Mouse (Mus musculus) CD8-positive naive resting alpha-beta T cell, adult 2 months (primary cell): ENCODE measurements around the gene Slc25a45.

Experiments used
- DNase-seq, 2 experiments: peaks; one replicate each; pipeline ENCODE4 v3.0.0; 2022; ENCODE audit warnings: low read depth in 2 of 2, low spot score in 2 of 2

Gene Slc25a45

DNA sequence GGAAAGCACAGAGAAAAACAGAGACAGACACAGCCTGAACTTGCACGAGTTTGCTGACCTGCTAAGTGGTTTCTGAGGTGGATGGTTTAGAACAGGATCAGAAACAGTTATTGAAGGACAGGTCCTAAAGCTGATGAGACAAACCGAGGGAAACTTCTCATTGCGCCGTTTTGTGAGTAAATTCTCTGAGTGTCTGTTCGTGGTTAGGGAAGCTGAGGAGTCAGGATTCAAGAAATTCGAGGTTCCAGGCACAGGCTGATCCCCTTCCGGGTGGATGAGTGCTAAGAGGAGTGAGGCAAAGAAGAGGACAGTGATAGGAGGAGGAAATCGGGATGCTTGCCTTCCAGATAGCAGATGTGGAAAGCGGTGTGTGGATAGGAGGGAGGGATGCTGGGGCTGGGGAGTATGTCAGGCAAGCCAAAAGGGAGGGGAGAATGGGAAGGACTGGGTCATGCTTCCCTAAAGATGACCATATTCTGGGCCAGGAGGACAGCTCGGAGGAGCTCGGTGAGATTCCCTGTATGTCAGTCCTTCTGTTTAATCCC is 47.8 kb downstream of the Slc25a45 start:
- DNase-seq = no peak

DNA sequence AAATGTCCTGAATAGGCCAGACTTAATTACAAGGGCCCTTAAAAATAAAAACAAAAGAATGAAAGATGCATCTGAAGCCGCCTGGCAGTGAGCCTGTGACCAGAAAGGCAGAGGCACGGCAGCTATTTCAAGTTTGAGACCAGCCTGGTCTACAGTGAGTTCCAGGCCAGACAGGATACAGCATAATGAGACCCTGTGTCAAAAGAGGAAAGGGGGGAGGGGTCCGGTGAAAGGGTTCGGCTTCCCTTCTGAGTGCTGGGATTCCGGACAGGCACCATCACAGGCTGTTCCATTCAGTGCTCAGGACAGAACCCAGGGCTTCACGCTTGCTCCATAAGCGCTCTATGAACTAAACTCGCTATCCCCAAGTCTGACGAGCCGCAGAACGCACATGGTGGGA is 49.4 kb downstream of the Slc25a45 start:
- no peak for DNase-seq

DNA sequence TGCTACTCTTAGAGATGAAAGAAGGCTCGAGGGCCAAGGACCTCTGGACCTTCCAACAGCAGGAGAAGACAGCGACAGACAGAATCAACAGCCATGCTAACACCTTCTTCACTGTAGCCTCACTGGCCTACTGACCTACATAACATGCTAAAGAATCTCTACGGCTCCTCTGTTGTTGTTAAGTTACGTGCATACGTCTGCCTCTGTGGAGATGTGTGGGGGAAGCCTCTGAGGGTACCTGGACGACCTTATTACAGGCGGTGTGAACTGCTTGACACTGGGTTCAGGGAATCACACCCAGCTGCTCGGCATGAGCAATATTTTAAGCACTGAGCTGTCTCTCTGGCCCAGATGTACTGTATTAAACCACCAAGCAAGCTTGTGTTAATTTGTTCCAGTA is 49.9 kb downstream of the Slc25a45 start:
- DNase-seq = no peak

DNA sequence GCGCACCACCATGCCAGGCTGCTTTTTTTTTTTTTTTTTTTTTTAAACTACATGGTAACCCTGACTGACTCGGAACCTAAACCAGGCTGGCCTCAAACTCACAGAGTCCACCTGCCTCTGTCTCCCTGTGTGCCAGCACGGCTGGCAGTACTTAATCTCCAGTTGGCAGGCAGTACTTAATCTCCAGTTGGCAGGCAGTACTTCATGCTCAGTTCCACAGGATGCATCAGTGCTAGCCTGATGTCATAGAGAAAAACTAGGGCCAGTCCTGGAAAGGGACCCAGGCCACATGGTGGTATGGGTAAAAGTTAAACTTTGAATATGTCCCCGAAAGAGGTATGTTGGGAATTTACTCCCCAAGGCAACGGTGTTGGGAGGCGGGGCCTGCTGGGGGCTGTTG is 50.5 kb downstream of the Slc25a45 start:
- DNase-seq = no peak

DNA sequence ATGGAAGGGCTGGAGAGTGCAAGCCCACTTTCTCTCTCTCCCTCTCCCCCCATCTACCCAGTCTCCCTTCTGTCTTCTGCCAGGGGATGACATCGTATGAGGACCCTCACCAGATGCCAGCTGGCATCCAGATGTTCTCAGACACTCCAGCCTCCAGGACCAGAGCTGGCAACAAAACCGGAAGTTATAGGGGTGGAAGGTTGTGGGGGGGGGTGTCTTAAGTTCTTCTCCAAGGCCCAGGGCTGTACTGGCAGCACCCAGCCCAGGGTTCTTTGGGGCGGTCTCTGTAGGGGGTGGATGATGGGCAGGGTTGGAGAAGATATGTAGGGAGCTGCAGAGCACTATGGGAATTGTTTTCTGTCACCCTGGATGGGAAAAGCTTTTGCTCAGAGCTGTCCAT is 50.9 kb downstream of the Slc25a45 start:
- DNase-seq = no peak

DNA sequence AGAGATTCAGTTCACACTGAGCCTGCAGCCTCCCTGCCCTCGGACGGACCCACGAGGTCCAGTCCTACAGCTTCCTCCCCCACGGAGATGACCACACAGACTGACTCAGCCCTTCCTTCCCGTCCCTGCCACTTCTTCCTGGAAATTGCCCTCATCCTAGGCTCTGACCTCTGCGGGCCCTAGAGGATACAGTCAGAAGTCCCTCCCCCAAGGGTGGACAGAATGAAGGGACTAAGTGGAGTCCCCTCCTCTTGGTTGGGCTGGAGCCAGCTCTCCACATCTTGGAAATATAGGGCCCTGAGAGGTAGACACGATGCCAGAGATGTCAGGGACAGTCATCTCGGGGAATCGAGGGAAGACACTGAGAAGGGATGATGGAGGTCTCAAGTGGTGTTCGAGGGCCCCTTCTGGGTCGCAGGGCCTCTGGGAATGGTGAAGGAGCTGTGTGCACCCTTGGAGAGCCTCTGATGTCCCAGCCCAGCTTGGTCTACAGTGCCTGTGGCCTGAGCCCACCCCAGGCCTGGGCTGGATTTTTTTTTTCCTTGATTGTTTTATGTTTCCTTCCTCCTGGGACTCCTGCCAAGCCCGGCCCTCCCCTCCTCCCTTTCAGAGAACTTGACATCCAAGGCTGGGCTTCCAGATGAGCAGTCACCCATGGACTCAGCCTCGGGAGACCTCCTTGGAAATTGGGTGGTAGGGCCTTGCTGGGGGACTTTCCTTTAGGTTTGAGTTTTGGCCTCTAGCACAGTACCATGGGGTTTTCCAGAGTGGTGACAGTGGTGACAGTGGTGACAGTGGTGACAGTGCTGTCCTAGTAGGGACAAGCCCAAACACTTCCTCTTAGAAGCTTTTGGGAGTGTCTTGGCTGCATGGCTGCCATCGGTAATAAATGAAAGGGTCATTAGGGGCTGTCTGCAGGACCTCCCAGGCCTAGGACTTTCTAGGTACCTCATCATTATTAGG is 52.3 kb downstream of the Slc25a45 start:
- no peak for DNase-seq

DNA sequence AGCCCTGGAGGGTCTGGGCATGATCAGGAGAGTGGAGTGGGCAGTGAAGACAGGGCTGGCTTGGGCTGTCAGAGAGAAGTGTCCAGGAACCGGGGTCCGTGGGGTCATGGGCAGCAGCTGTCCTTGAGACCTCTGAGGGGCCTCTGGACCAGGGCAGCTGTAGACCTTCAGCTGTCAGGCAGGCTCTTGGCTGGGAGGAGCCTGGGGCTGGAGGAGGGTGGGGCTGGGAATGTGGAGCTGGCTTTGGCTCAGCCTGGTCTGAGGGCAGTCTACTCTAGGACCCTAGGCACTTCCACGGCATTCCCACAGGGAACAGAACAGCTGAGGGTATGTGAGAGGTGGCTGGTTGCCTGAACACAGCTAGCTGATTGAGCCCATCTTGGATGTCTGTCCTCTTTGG is 57.7 kb downstream of the Slc25a45 start:
- DNase-seq = no peak
